ENCODE assay signal across 26 mouse cellular contexts in the genomic region with DNA sequence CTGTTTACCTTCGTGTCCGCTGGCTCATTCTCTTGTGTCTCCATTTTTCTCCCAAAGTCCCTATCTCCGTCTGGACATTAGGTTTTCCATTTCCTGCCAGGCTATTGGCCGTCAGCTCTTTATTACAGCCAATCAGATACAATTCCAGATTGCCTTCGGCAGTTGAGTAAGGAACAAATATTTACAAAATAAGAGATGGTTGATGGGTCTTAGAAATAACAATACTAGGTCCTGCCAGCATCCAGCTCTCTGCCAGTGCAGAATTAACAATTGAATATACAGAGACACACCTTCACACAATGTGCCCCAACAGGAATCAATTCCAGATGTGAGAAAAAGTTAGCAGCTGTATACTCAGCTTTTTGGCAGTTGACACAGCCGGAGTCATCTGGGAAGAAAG. TPM values are rescaled to one million over a fixed set of nuclear protein-coding genes. Genes with fewer than 3 reads are reported as not detected.
A peak's percentile ranks its signal among the peaks of the same experiment; 100 is the strongest.
DNase-seq lines count a peak whose midpoint lies in the region; ATAC-seq and TF ChIP-seq lines count a peak whose summit lies in the region.
"Had no signal": no experiment of that assay in that cellular context is flagged by ENCODE, and none has a peak within 500 bp of the region (broad histone marks: within the 10 kb centered on the region; RNA-seq: fewer than 3 reads in every experiment).

No protein-coding gene starts in this region.

- ATAC-seq in midbrain, embryonic 11.5 days (ENCODE audit: low FRiP score): no peak
- ATAC-seq in midbrain, embryonic 14.5 days (ENCODE audit: low FRiP score, low TSS enrichment): no peak
- ATAC-seq: forebrain, embryonic 16.5 days; hindbrain, embryonic 16.5 days; intestine, postnatal 0 days; Patski had no signal

- peak; percentile 33 for DNase-seq in midbrain, embryonic 11.5 days (ENCODE audit: low spot score, missing footprints)
- no peak for DNase-seq in midbrain, embryonic 14.5 days
- DNase-seq in ES-E14 (ENCODE audit: low read depth, low spot score): peak; percentile 59
- DNase-seq in kidney, adult 8-10 months: no peak
- DNase-seq in gastrocnemius, postnatal 10 days: no peak
- DNase-seq in frontal cortex, postnatal 25 days (ENCODE audit: low spot score in 2 of 2): no peak
- DNase-seq: adrenal gland, adult 8-10 months; adrenal gland, postnatal 36 days; B cell, adult 2 months; cerebellum, adult 2 months; cerebellum, postnatal 14 days; embryo, embryonic 11 days; heart, adult 18-20 months; heart, postnatal 10 days; heart, postnatal 4 days had no signal

- TF ChIP-seq CTCF in E14TG2a.4 (conservative IDR thresholded peaks at IDR 0.05; ENCODE audit: low read length): no peak

- in situ Hi-C loops in ES-E14 (cut with MboI; ENCODE audit: low sequenced_read_pairs in 2 of 2, unreplicated experiment in 2 of 2): no loop called here

- no peaks in the 10 kb centered on the region for H3K9me3 ChIP-seq in midbrain, embryonic 11.5 days (ENCODE audit: control insufficient read depth, low read length)
- H3K9me3 ChIP-seq in midbrain, embryonic 14.5 days (ENCODE audit: control insufficient read depth, low read length): no peaks in the 10 kb centered on the region
- H3K9me3 ChIP-seq in E14TG2a.4 (ENCODE audit: low read length) (peaks cover 12% of the 10 kb centered on the region), ES-E14 (ENCODE audit: control insufficient read depth, insufficient read depth, low read depth, low read length) (no peaks in the 10 kb centered on the region)
- H3K9me3 ChIP-seq: embryonic facial prominence, embryonic 13.5 days; forebrain, embryonic 12.5 days; heart, embryonic 10.5 days; hindbrain, embryonic 12.5 days had no signal

- no peaks in the 10 kb centered on the region for H3K36me3 ChIP-seq in midbrain, embryonic 11.5 days (ENCODE audit: control insufficient read depth, insufficient read depth, low read length)
- H3K36me3 ChIP-seq in midbrain, embryonic 14.5 days (ENCODE audit: control insufficient read depth, insufficient read depth, low read length): no peaks in the 10 kb centered on the region
- H3K36me3 ChIP-seq in E14TG2a.4 (ENCODE audit: insufficient read depth, low read length) (no peaks in the 10 kb centered on the region), ES-E14 (ENCODE audit: control insufficient read depth, insufficient read depth, low read length, poor library complexity, severe bottlenecking) (no peaks in the 10 kb centered on the region)
- H3K36me3 ChIP-seq: embryonic facial prominence, embryonic 13.5 days; forebrain, embryonic 12.5 days; heart, embryonic 10.5 days; hindbrain, embryonic 12.5 days had no signal

- H3K4me3 ChIP-seq in midbrain, embryonic 11.5 days (ENCODE audit: low read depth, low read length): no peak overlapping the region
- H3K4me3 ChIP-seq in midbrain, embryonic 14.5 days (replicated peaks; ENCODE audit: low read depth, low read length): no peak overlapping the region
- peak overlapping the region; percentile 66 for H3K4me3 ChIP-seq in E14TG2a.4 (replicated peaks; ENCODE audit: low read length)
- H3K4me3 ChIP-seq in ES-E14 (ENCODE audit: insufficient read depth in 1 of 2, low read depth in 1 of 2, low read length in 2 of 2, poor library complexity in 1 of 2, severe bottlenecking in 1 of 2): peak overlapping the region in 1 of 2 experiments; percentile 18; a peak in 2 of 4 replicates
- H3K4me3 ChIP-seq: embryonic facial prominence, embryonic 13.5 days; forebrain, embryonic 12.5 days; heart, embryonic 10.5 days; hindbrain, embryonic 12.5 days had no signal

- H3K27ac ChIP-seq in midbrain, embryonic 11.5 days (ENCODE audit: low read depth, low read length): no peak overlapping the region
- H3K27ac ChIP-seq in midbrain, embryonic 14.5 days (replicated peaks; ENCODE audit: low read depth, low read length): no peak overlapping the region
- H3K27ac ChIP-seq in ES-E14 (ENCODE audit: insufficient read depth, low read depth, low read length, poor library complexity, severe bottlenecking): peak overlapping the region; percentile 81; the same call in 1 of the 2 replicates
- H3K27ac ChIP-seq: embryonic facial prominence, embryonic 13.5 days; forebrain, embryonic 12.5 days; heart, embryonic 10.5 days; hindbrain, embryonic 12.5 days had no signal

- no peaks in the 10 kb centered on the region for H3K4me1 ChIP-seq in midbrain, embryonic 11.5 days (ENCODE audit: control insufficient read depth, insufficient read depth, low read length)
- no peaks in the 10 kb centered on the region for H3K4me1 ChIP-seq in midbrain, embryonic 14.5 days (ENCODE audit: control insufficient read depth, insufficient read depth, low read length)
- H3K4me1 ChIP-seq in E14TG2a.4 (replicated peaks; ENCODE audit: low read depth, low read length): peaks cover 59% of the 10 kb centered on the region
- peaks cover 6 to 7% of the 10 kb centered on the region in 2 experiments for H3K4me1 ChIP-seq in ES-E14 (ENCODE audit: control insufficient read depth in 2 of 2, insufficient read depth in 2 of 2, low read length in 2 of 2, poor library complexity in 1 of 2)
- H3K4me1 ChIP-seq: forebrain, embryonic 12.5 days; heart, embryonic 10.5 days; hindbrain, embryonic 12.5 days had no signal

- no peak overlapping the region for H3K9ac ChIP-seq in midbrain, embryonic 11.5 days (ENCODE audit: low read length)
- H3K9ac ChIP-seq in midbrain, embryonic 14.5 days (replicated peaks; ENCODE audit: low read length): no peak overlapping the region
- H3K9ac ChIP-seq in ES-E14 (ENCODE audit: insufficient read depth, low read depth, low read length, poor library complexity, severe bottlenecking): no peak overlapping the region
- H3K9ac ChIP-seq: embryonic facial prominence, embryonic 13.5 days; forebrain, embryonic 12.5 days; hindbrain, embryonic 12.5 days had no signal

- H3K27me3 ChIP-seq in midbrain, embryonic 11.5 days (ENCODE audit: control insufficient read depth, insufficient read depth, low read length): no peaks in the 10 kb centered on the region
- H3K27me3 ChIP-seq in midbrain, embryonic 14.5 days (ENCODE audit: control insufficient read depth, insufficient read depth, low read length): no peaks in the 10 kb centered on the region
- no peaks in the 10 kb centered on the region for H3K27me3 ChIP-seq in E14TG2a.4 (ENCODE audit: insufficient read depth, low read length)
- H3K27me3 ChIP-seq: embryonic facial prominence, embryonic 13.5 days; forebrain, embryonic 12.5 days; hindbrain, embryonic 12.5 days had no signal

- no peak overlapping the region for H3K4me2 ChIP-seq in midbrain, embryonic 11.5 days
- H3K4me2 ChIP-seq in midbrain, embryonic 14.5 days (ENCODE audit: low read length): no peak overlapping the region
- H3K4me2 ChIP-seq: embryonic facial prominence, embryonic 13.5 days; forebrain, embryonic 12.5 days; hindbrain, embryonic 12.5 days had no signal

- WGBS in midbrain, embryonic 11.5 days: 74% methylated on average over 6 of the region's 6 CpGs
- WGBS in midbrain, embryonic 14.5 days: 76% methylated on average over 6 of the region's 6 CpGs

TF ChIP-seq in ES-E14, 5 proteins besides CTCF, POLR2A, EP300 and RAD21:
- no peak for TF ChIP-seq ZC3H11A (IDR thresholded peaks at IDR 0.05; ENCODE audit: borderline replicate concordance, low read depth, low read length)
- no peak for TF ChIP-seq ZNF384 (IDR thresholded peaks at IDR 0.05; ENCODE audit: low read depth, low read length)
- TF ChIP-seq HCFC1 (IDR thresholded peaks at IDR 0.05; ENCODE audit: borderline replicate concordance, insufficient read depth, low read length): no peak
- TF ChIP-seq CHD2 (IDR thresholded peaks at IDR 0.05; ENCODE audit: low read depth, low read length): no peak
- no peak for TF ChIP-seq MAFK (IDR thresholded peaks at IDR 0.05; ENCODE audit: insufficient read depth, low read depth, low read length)
TF ChIP-seq in ES-E14: peak in this region for 0.

RNA-seq across cellular contexts. Expression of a gene that starts 9.9 kb away (rescaled TPM):
- not detected in 2 replicates for polyA plus RNA-seq in midbrain, embryonic 11.5 days (2014; fragmentation: Nextera tagmentation; extraction: Ambion mirVana)
- 0.12 TPM in 1 of 2 replicates, not detected in the other for polyA plus RNA-seq in midbrain, embryonic 14.5 days (2014; fragmentation: Nextera tagmentation; extraction: Ambion mirVana)
- total RNA-seq in ES-E14 (2012; rRNA removed): 0.98 and 1.8 TPM in 2 replicates
- not detected for total RNA-seq in gastrocnemius, postnatal 10 days (2021)
- total RNA-seq: gastrocnemius, adult 8-10 months; heart, postnatal 10 days had no signal
- polyA plus RNA-seq: embryonic facial prominence, embryonic 13.5 days; forebrain, embryonic 12.5 days; forebrain, embryonic 16.5 days; heart, embryonic 14.5 days; hindbrain, embryonic 12.5 days; hindbrain, embryonic 16.5 days; Patski had no signal

RNA-seq across cellular contexts. Expression of a gene that starts 11.2 kb away (rescaled TPM):
- polyA plus RNA-seq in midbrain, embryonic 11.5 days (2014; fragmentation: Nextera tagmentation; extraction: Ambion mirVana): not detected in 2 replicates
- not detected in 2 replicates for polyA plus RNA-seq in midbrain, embryonic 14.5 days (2014; fragmentation: Nextera tagmentation; extraction: Ambion mirVana)
- total RNA-seq in ES-E14 (2012; rRNA removed): 6.6 and 7.9 TPM in 2 replicates
- total RNA-seq in gastrocnemius, postnatal 10 days (2021): under 1 TPM; 0.47 to 0.77 TPM
- polyA plus RNA-seq: forebrain, embryonic 12.5 days; hindbrain, embryonic 12.5 days had no signal

RNA-seq across cellular contexts. Expression of a gene that starts 28.1 kb away (rescaled TPM):
- polyA plus RNA-seq in midbrain, embryonic 11.5 days (2014; fragmentation: Nextera tagmentation; extraction: Ambion mirVana): 2.5 and 2.7 TPM in 2 replicates
- polyA plus RNA-seq in midbrain, embryonic 14.5 days (2014; fragmentation: Nextera tagmentation; extraction: Ambion mirVana): 1.6 and 2.1 TPM in 2 replicates
- total RNA-seq in ES-E14 (2012; rRNA removed): 45.5 and 72.0 TPM in 2 replicates
- 1 to 10 TPM; 5.9 to 6.9 TPM for total RNA-seq in gastrocnemius, postnatal 10 days (2021)

RNA-seq across cellular contexts. Expression of a gene that starts 59.5 kb away (rescaled TPM):
- polyA plus RNA-seq in midbrain, embryonic 11.5 days (2014; fragmentation: Nextera tagmentation; extraction: Ambion mirVana): 14.6 and 17.3 TPM in 2 replicates
- polyA plus RNA-seq in midbrain, embryonic 14.5 days (2014; fragmentation: Nextera tagmentation; extraction: Ambion mirVana): 21.5 and 23.8 TPM in 2 replicates
- 40.9 and 45.7 TPM in 2 replicates for total RNA-seq in ES-E14 (2012; rRNA removed)
- total RNA-seq in gastrocnemius, postnatal 10 days (2021): 1 to 10 TPM; 6.1 to 8.2 TPM

Comparison
In these comparisons a context has a peak if more than half of its experiments do, and no peak if none do; other contexts are left out.
1. DNase-seq: peak in midbrain, embryonic 11.5 days (single experiment) and ES-E14 (single experiment); none in midbrain, embryonic 14.5 days (single experiment), kidney, adult 8-10 months (0 of 2), gastrocnemius, postnatal 10 days (single experiment) and frontal cortex, postnatal 25 days (0 of 2).